Mouse (Mus musculus): ENCODE data around the gene Tmem198b. TPM values are rescaled to one million over a fixed set of nuclear protein-coding genes. Genes with fewer than 3 reads are reported as not detected.

The Tmem198b gene
- total and polyA plus RNA-seq, 3 experiments: 2.2 to 8.4 (median 4.9) TPM

DNA sequence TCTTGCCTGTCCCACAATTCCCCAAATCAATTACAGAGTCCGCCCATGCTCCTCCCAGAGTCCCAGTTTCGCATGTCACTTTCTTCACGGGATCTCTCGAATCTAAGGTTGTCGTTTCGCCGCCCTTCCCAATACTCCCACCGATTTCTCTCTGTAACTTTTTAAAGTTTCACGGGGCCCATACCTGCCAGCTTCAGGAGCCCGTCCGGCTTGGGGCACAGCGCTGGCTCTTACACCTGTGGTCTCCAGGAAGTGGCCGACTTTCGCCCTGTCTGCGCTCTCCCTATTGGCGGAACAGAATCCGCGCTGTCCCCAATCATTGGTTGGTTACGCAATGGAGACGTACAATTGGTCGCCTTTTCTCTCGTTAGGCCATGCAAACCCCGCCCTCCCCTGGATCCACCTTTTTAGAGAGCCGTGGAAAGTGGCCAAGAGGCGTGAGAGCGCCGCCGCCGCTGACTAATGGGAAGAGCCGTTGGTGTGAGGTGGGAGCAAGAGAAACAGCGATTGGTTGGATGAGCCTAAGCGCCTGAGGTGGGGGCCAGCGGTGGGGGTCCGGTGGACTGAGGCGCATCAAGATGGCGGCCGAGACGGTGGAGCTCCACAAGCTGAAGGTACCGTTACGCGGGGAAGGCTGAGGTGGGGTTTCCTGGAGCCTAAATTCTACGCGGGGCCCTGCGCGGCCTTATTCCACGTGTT is 17.3 kb upstream of the Tmem198b start, which contains the start of gene Ormdl2:
TSS of gene Ormdl2 (minus strand) at position 288 of the 699 bp plus-strand sequence.
- Histone ChIP-seq H3K4me1 (ENCODE audit: insufficient read depth, low read depth, low read length) (peaks cover 23% of the 10 kb centered on the region), H3K9me3 (replicated peaks) (no peaks in the 10 kb centered on the region), H3K4me3 (ENCODE audit: low read depth, low read length) (peak within 1 kb of the TSS; percentile 78), H3K36me3 (replicated peaks) (peaks cover 58% of the 10 kb centered on the region), H3K27me3 (ENCODE audit: insufficient read depth, low read length) (no peaks in the 10 kb centered on the region)
- peak; percentile 99 for ATAC-seq (ENCODE audit: extremely low read depth, insufficient number of reproducible peaks, low FRiP score, poor library complexity, severe bottlenecking)
- no peak for TF ChIP-seq CTCF (IDR thresholded peaks at IDR 0.05; ENCODE audit: low read depth, low read length)
- TF ChIP-seq GATA2 (IDR thresholded peaks at IDR 0.05; ENCODE audit: borderline replicate concordance, low read depth, low read length): no peak
- TF ChIP-seq TAL1 (conservative IDR thresholded peaks at IDR 0.05; ENCODE audit: low read depth, low read length): no peak
- TF ChIP-seq GATA1 (IDR thresholded peaks at IDR 0.05; ENCODE audit: borderline replicate concordance, low read length): no peak
- TF ChIP-seq POLR2AphosphoS5 (IDR thresholded peaks at IDR 0.05; ENCODE audit: insufficient replicate concordance, low read depth, low read length): no peak
- DNase-seq (ENCODE audit: low spot score): peak; percentile 98

DNA sequence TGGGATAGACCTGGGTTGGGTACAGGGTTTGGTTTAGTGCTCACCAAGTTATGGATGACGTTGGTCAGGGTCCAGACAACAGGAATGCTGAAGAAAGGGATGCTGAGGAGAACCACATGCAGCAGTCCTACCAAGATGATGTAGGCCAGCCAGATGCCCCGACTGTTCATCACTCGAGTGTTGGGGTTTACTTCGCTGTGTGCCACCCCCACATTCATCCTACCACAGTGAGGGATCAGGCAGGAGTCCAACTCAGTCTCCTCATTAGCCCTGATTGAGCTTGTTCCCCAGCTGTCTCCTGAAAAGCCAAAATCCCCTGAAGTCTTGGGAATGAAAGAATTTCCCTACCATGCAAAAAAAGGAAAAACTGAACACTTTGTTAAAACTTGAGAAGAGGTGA is 16.0 kb upstream of the Tmem198b start:
- no peak for TF ChIP-seq TAL1 (conservative IDR thresholded peaks at IDR 0.05; ENCODE audit: low read depth, low read length)
- no peak for TF ChIP-seq GATA1 (IDR thresholded peaks at IDR 0.05; ENCODE audit: borderline replicate concordance, low read length)
- H3K36me3 ChIP-seq (replicated peaks): peaks cover 61% of the 10 kb centered on the region
- peaks cover 25% of the 10 kb centered on the region for H3K4me1 ChIP-seq (ENCODE audit: insufficient read depth, low read depth, low read length)
- no peaks in the 10 kb centered on the region for H3K9me3 ChIP-seq (replicated peaks)
- peak overlapping the region; percentile 78 for H3K4me3 ChIP-seq (ENCODE audit: low read depth, low read length)
- no peaks in the 10 kb centered on the region for H3K27me3 ChIP-seq (ENCODE audit: insufficient read depth, low read length)
- DNase-seq (ENCODE audit: low spot score) (no peak), ATAC-seq (ENCODE audit: extremely low read depth, insufficient number of reproducible peaks, low FRiP score, poor library complexity, severe bottlenecking) (no peak)

DNA sequence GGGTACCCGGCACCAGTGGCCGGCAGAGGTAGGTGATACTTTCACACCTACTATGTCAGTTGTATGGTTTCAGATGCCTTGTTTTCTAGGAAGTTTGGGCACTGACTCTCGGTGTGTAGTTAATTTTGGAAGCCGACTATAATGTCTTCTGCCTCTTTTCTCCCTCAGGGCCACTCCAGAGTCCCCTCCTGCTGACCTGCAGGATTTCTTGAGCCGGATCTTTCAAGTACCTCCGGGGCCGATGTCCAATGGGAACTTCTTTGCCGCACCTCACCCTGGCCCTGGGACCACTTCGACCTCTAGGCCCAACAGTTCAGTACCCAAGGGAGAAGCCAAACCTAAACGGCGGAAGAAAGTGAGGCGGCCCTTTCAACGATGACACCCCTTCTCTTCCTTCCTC is 12.9 kb upstream of the Tmem198b start, which contains the start of gene Sarnp:
TSS of gene Sarnp (plus strand) at position 301 of the 400 bp plus-strand sequence.
- ATAC-seq (ENCODE audit: extremely low read depth, insufficient number of reproducible peaks, low FRiP score, poor library complexity, severe bottlenecking) (no peak), DNase-seq (ENCODE audit: low spot score) (no peak)
- Histone ChIP-seq H3K9me3 (replicated peaks) (no peaks in the 10 kb centered on the region), H3K4me3 (ENCODE audit: low read depth, low read length) (no peak within 1 kb of the TSS), H3K4me1 (ENCODE audit: insufficient read depth, low read depth, low read length) (peaks cover 17% of the 10 kb centered on the region), H3K36me3 (replicated peaks) (peaks cover 70% of the 10 kb centered on the region), H3K27me3 (ENCODE audit: insufficient read depth, low read length) (no peaks in the 10 kb centered on the region)
- TF ChIP-seq POLR2AphosphoS5 (IDR thresholded peaks at IDR 0.05; ENCODE audit: insufficient replicate concordance, low read depth, low read length) (no peak), TAL1 (conservative IDR thresholded peaks at IDR 0.05; ENCODE audit: low read depth, low read length) (no peak), GATA1 (IDR thresholded peaks at IDR 0.05; ENCODE audit: borderline replicate concordance, low read length) (no peak), GATA2 (IDR thresholded peaks at IDR 0.05; ENCODE audit: borderline replicate concordance, low read depth, low read length) (no peak), CTCF (IDR thresholded peaks at IDR 0.05; ENCODE audit: low read depth, low read length) (no peak)

DNA sequence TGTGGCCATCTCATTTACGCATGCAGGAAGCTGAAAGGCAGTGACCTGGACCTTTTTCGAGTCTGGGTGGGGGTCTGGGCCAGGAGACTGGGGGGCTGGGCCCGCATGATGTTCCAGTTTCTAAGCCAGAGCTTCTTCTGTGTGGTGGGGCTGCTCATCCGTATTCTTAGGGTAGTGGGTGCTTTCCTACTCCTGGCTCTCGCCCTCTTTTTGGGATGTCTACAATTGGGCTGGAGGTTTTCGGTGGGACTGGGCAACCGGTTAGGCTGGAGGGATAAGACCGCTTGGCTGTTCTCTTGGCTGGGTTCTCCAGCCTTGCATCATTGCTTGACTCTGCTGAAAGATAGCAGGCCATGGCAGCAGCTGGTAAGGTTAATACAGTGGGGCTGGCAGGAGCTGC is 2.8 kb upstream of the Tmem198b start:
- no peak for DNase-seq (ENCODE audit: low spot score)
- Histone ChIP-seq H3K9me3 (replicated peaks) (no peaks in the 10 kb centered on the region), H3K36me3 (replicated peaks) (peaks cover 44% of the 10 kb centered on the region), H3K27me3 (ENCODE audit: insufficient read depth, low read length) (no peaks in the 10 kb centered on the region), H3K4me1 (ENCODE audit: insufficient read depth, low read depth, low read length) (peaks cover 45% of the 10 kb centered on the region), H3K4me3 (ENCODE audit: low read depth, low read length) (peak overlapping the region; percentile 95; the same call in 1 of the 2 replicates)
- no peak for ATAC-seq (ENCODE audit: extremely low read depth, insufficient number of reproducible peaks, low FRiP score, poor library complexity, severe bottlenecking)
- no peak for TF ChIP-seq GATA2 (IDR thresholded peaks at IDR 0.05; ENCODE audit: borderline replicate concordance, low read depth, low read length)
- no peak for TF ChIP-seq CTCF (IDR thresholded peaks at IDR 0.05; ENCODE audit: low read depth, low read length)
- no peak for TF ChIP-seq GATA1 (IDR thresholded peaks at IDR 0.05; ENCODE audit: borderline replicate concordance, low read length)
- no peak for TF ChIP-seq POLR2AphosphoS5 (IDR thresholded peaks at IDR 0.05; ENCODE audit: insufficient replicate concordance, low read depth, low read length)
- TF ChIP-seq TAL1 (conservative IDR thresholded peaks at IDR 0.05; ENCODE audit: low read depth, low read length): no peak

DNA sequence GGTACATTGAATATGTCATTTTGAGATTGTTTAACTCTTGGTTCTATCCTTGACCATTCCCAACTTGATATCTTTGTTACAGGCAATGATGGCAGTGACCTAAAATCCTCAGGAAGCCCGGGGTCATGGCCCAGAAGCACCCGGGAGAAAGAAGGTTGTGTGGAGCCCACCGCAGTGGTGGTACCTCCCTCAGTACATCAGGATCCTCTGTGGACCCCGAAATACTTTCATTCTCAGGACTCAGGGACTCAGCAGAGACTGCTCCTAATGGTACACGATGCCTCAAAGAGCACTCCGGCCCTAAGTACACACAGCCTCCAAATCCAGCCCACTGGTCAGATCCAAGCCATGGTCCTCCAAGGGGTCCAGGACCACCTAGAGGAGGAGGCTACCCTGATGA is 1.9 kb upstream of the Tmem198b start:
- Histone ChIP-seq H3K36me3 (replicated peaks) (peaks cover 52% of the 10 kb centered on the region), H3K4me3 (ENCODE audit: low read depth, low read length) (peak overlapping the region; percentile 95), H3K27me3 (ENCODE audit: insufficient read depth, low read length) (no peaks in the 10 kb centered on the region), H3K4me1 (ENCODE audit: insufficient read depth, low read depth, low read length) (peaks cover 45% of the 10 kb centered on the region), H3K9me3 (replicated peaks) (no peaks in the 10 kb centered on the region)
- no peak for DNase-seq (ENCODE audit: low spot score)
- no peak for ATAC-seq (ENCODE audit: extremely low read depth, insufficient number of reproducible peaks, low FRiP score, poor library complexity, severe bottlenecking)
- no peak for TF ChIP-seq POLR2AphosphoS5 (IDR thresholded peaks at IDR 0.05; ENCODE audit: insufficient replicate concordance, low read depth, low read length)
- no peak for TF ChIP-seq CTCF (IDR thresholded peaks at IDR 0.05; ENCODE audit: low read depth, low read length)

DNA sequence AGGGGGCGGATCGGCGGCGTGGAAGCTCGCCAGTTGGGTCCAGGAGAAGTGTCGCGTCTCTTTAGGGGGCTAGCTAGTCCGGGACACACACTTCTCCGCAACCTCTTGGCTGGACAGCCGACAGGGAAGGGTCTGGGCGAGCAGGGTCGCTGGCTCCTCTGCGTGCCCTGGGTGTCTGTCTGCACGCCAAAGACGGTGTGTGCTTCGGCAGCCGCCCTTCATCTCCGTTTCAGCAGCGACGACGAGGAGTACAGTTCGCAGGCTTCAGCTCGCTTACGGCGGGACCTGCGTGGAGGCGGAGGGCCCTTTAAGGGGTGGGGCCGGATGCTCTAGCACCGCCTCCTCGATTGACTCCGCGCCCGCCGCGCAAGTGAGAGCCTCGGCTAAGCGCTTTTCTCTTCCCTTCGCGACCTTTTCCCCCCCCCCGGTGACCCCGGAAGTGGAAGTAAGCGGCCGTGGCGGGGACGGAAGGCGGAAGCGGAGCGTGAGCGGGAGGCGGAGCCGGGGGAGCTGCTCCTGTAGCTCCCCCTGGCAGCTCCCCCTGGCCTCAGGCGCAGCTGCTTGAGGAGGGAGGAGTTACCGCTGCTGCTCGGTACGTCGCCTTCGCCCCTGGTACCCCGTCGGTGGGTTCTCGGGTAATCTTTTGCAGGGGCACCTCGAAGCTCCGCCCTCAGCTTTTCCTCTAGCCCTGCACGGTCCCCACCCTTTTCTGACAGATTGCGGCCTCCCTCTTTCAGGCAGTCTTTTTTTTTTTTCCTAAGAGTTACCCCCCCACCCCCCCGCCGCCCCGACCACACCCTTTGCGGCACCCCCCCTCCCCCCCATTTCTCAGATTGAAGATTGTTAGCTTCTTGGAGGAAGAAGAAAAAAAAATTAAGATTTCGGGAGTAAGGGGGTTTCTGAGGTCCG is 1.2 kb upstream of the Tmem198b start:
- ATAC-seq (ENCODE audit: extremely low read depth, insufficient number of reproducible peaks, low FRiP score, poor library complexity, severe bottlenecking) (peak; percentile 85), DNase-seq (ENCODE audit: low spot score) (peak; percentile 96)
- Histone ChIP-seq H3K9me3 (replicated peaks) (no peaks in the 10 kb centered on the region), H3K4me1 (ENCODE audit: insufficient read depth, low read depth, low read length) (peaks cover 45% of the 10 kb centered on the region), H3K4me3 (ENCODE audit: low read depth, low read length) (peak overlapping the region; percentile 95), H3K36me3 (replicated peaks) (peaks cover 58% of the 10 kb centered on the region), H3K27me3 (ENCODE audit: insufficient read depth, low read length) (no peaks in the 10 kb centered on the region)
- TF ChIP-seq POLR2AphosphoS5 (IDR thresholded peaks at IDR 0.05; ENCODE audit: insufficient replicate concordance, low read depth, low read length) (no peak), TAL1 (conservative IDR thresholded peaks at IDR 0.05; ENCODE audit: low read depth, low read length) (no peak), GATA1 (IDR thresholded peaks at IDR 0.05; ENCODE audit: borderline replicate concordance, low read length) (no peak), CTCF (IDR thresholded peaks at IDR 0.05; ENCODE audit: low read depth, low read length) (no peak), GATA2 (IDR thresholded peaks at IDR 0.05; ENCODE audit: borderline replicate concordance, low read depth, low read length) (no peak)
